Mouse (Mus musculus) gastrocnemius, postnatal 10 days (tissue): ENCODE results near the gene Olfr414. TPM values are rescaled to one million over a fixed set of nuclear protein-coding genes. Genes with fewer than 3 reads are reported as not detected.

ENCODE experiments used
- DNase-seq: peaks from one replicate; pipeline ENCODE4 v3.0.0; 2021; ENCODE audit warnings: mixed read lengths
- long read RNA-seq, 2 experiments: library from polyadenylated mRNA; stranded (forward); transcript quantifications; one replicate each; pipeline ENCODE4 v2.0.0; 2021
- total RNA-seq, 2 experiments: library from RNA; stranded (reverse); gene quantifications; 2 replicates each; pipeline ENCODE4 v1.2.3; 2021

Gene Olfr414
- total RNA-seq, result not detected
- long read RNA-seq, experiment 1, result 0 reads
- long read RNA-seq, experiment 2, result 0 reads

GRCm38 (mm10) chr1:174423764-174424163 is at the start of gene Olfr414:
Gene Olfr414, plus strand, starts transcription at chr1:174424064.
- DNase-seq, result no peak

GRCm38 (mm10) chr1:174390746-174391145 is 33.1 kb upstream of the Olfr414 start, which contains the start of gene Olfr248:
Gene Olfr248, plus strand, starts transcription at chr1:174391046.
- DNase-seq, result no peak

- no peak for DNase-seq
Observed at GRCm38 (mm10) chr1:174422959-174423358, 905 bp upstream of the Olfr414 start.

GRCm38 (mm10) chr1:174426180-174426986 is 2.5 kb downstream of the Olfr414 start:
- no peak for DNase-seq

- no peak for DNase-seq
Observed at GRCm38 (mm10) chr1:174427402-174427801, 3.5 kb downstream of the Olfr414 start.

GRCm38 (mm10) chr1:174428407-174428806 is 4.5 kb downstream of the Olfr414 start:
- DNase-seq, result no peak

GRCm38 (mm10) chr1:174434121-174434520 is 10.3 kb downstream of the Olfr414 start:
- no peak for DNase-seq

- no peak for DNase-seq
Observed at GRCm38 (mm10) chr1:174441782-174442181, 17.9 kb downstream of the Olfr414 start, which contains the start of gene Olfr220. Gene Olfr220, plus strand, starts transcription at chr1:174442082.

GRCm38 (mm10) chr1:174455100-174455499 is 31.2 kb downstream of the Olfr414 start:
- no peak for DNase-seq

GRCm38 (mm10) chr1:174465385-174465784 is 41.5 kb downstream of the Olfr414 start:
- no peak for DNase-seq

GRCm38 (mm10) chr1:174466240-174466639 is 42.4 kb downstream of the Olfr414 start:
- DNase-seq, result no peak

- DNase-seq, result no peak
Observed at GRCm38 (mm10) chr1:174469736-174470135, 45.9 kb downstream of the Olfr414 start.

- no peak for DNase-seq
Observed at GRCm38 (mm10) chr1:174482567-174482966, 58.7 kb downstream of the Olfr414 start.

Other genes with a start within 250 kb of the Olfr414 start
- not detected for gene Olfr419, start 172.0 kb upstream of the Olfr414 start, total RNA-seq
- not detected for gene Mptx1, start 93.5 kb upstream of the Olfr414 start, total RNA-seq
- not detected for gene Olfr417, start 58.9 kb upstream of the Olfr414 start, total RNA-seq
- gene Olfr248, start 33.0 kb upstream of the Olfr414 start, total RNA-seq, result not detected
- not detected for gene Olfr220, start 18.0 kb downstream of the Olfr414 start, total RNA-seq
- 1 to 10 TPM; 1.2 to 1.6 TPM for gene Fmn2, start 77.8 kb downstream of the Olfr414 start, total RNA-seq